Mouse (Mus musculus) neural tube, embryonic 12.5 days (tissue): Measurements from ENCODE around the gene Zzef1. TPM values are rescaled to one million over a fixed set of nuclear protein-coding genes. Genes with fewer than 3 reads are reported as not detected.
"Not testable (repeated sequence)": the region's sequence is repeated elsewhere in the genome, so short reads cannot be mapped to it uniquely, and the experiment has no call there.

Experiments used
- ATAC-seq: fragments of 200-750 bp; cut with Nextera tagmentation; 2 replicates; pipeline ENCODE4 v1.8.0; 2017; ENCODE audit warnings: low read depth, mild to moderate bottlenecking, moderate TSS enrichment, moderate library complexity; ENCODE audit not compliant: low FRiP score
- H3K27ac ChIP-seq: fragments of 300-500 bp; sonication (generic); 2 replicates; pipeline ENCODE4 v1.5.1; 2016
- H3K27me3 ChIP-seq: fragments of 300-500 bp; sonication (generic); replicated peaks from 2 replicates; pipeline ENCODE4 v1.6.1; 2016; ENCODE audit warnings: mild to moderate bottlenecking
- H3K36me3 ChIP-seq: fragments of 300-500 bp; sonication (generic); 2 replicates; pipeline ENCODE4 v1.6.1; 2016; ENCODE audit warnings: mild to moderate bottlenecking
- H3K4me1 ChIP-seq: fragments of 300-500 bp; sonication (generic); 2 replicates; pipeline ENCODE4 v1.6.1; 2016
- H3K4me2 ChIP-seq: fragments of 300-500 bp; sonication (generic); replicated peaks from 2 replicates; pipeline ENCODE4 v1.6.1; 2016; ENCODE audit warnings: mild to moderate bottlenecking
- H3K4me3 ChIP-seq: fragments of 300-500 bp; sonication (generic); 2 replicates; pipeline ENCODE4 v1.5.1; 2016
- H3K9ac ChIP-seq: fragments of 300-500 bp; sonication (generic); 2 replicates; pipeline ENCODE4 v1.6.1; 2016; ENCODE audit warnings: mild to moderate bottlenecking
- H3K9me3 ChIP-seq: fragments of 300-500 bp; sonication (generic); 2 replicates; pipeline ENCODE4 v1.6.1; 2016; ENCODE audit warnings: mild to moderate bottlenecking
- WGBS: fragments of 180-500 bp; shearing (Covaris S2); methylation state at CpG from one replicate; pipeline ENCODE4 v1.1.7; 2016; 5-methylcytosine and 5-hydroxymethylcytosine counted together
- polyA plus RNA-seq: library from polyadenylated mRNA; unstranded; fragments of >200 nt; fragmentation: Nextera tagmentation; extraction: Ambion mirVana; gene quantifications from 2 replicates; pipeline ENCODE4 v1.2.1, GENCODE M21; 2016

The Zzef1 gene
- 12.7 and 13.0 TPM in 2 replicates for polyA plus RNA-seq

DNA sequence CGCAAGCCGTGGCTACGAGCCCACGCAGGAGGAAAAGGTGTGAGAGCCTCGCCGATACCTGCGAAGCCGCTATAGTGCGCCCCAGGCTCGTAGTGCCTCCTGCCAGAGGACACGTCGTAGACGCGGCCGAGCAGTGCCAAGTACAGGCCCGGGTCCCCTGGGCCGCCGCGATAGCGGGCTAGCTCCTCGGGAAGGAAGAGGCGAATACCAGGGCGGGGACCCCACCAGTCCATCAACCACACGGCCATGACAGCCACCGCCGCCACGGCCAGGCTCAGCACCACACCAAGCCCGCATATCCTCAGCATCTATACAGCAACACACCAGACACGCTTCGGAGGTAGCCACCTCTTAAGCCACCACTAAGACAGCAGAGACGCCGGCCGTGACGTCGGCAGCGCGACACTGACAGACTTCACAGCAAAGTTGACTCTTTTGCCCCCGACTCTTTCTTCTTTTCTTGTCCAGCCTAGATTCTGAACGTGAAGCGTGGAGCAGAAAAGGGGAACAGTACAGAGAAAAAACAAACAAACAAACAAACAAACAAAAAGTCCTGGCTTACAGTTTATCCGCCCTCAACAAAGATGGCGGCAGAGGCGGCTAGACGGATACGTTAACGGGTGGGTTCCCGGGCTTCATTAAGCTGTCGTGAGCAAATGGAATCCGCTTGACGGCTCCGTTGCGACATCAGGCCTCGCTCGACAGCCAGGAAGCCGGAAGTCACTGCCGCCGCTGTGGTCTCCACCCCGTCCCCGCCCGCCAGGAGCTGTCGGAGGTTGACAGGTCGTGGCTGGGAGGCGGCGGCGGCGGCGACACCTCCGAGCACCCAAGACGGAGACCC lies at the start of gene Zzef1, which contains the start of gene Cyb5d2:
TSS of gene Zzef1 (plus strand) at position 772 of the 841 bp plus-strand sequence.
TSS of gene Cyb5d2 (minus strand) at position 688 of the 841 bp plus-strand sequence.
- peak within 1 kb of the TSS; percentile 85 for H3K9ac ChIP-seq
- H3K4me3 ChIP-seq: peak within 1 kb of the TSS; percentile 99
- no peaks in the 10 kb centered on the region for H3K36me3 ChIP-seq
- no peaks in the 10 kb centered on the region for H3K9me3 ChIP-seq
- under 1% methylated on average over 69 of the region's 69 CpGs for WGBS
- H3K27ac ChIP-seq: peak within 1 kb of the TSS; percentile 67
- H3K4me1 ChIP-seq: peaks cover 8% of the 10 kb centered on the region
- ATAC-seq: peak; percentile 92
- peak within 1 kb of the TSS; percentile 92 for H3K4me2 ChIP-seq
- H3K27me3 ChIP-seq: no peaks in the 10 kb centered on the region

DNA sequence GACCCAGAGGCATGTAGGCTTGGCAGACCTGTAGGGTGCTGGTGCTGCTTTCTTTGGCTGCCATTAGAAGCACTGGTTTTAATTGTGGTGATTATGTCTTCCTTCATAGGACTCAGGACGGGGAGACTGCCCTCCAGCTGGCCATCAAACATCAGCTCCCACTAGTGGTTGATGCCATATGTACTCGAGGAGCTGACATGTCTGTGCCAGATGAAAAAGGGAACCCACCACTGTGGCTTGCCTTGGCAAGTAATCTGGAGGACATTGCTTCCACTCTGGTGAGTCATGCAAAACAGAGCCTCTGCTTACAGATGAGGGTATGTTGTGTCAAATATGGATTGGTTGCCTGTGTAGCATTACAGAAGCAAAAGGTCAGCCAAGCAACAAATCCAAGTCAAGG lies 44.1 kb upstream of the Zzef1 start:
- Histone ChIP-seq H3K4me2 (no peak overlapping the region), H3K4me3 (no peak overlapping the region), H3K9me3 (no peaks in the 10 kb centered on the region), H3K9ac (no peak overlapping the region), H3K36me3 (peaks cover 89% of the 10 kb centered on the region), H3K4me1 (no peaks in the 10 kb centered on the region), H3K27ac (no peak overlapping the region), H3K27me3 (no peaks in the 10 kb centered on the region)
- no peak for ATAC-seq
- 45% methylated on average over 2 of the region's 2 CpGs for WGBS

DNA sequence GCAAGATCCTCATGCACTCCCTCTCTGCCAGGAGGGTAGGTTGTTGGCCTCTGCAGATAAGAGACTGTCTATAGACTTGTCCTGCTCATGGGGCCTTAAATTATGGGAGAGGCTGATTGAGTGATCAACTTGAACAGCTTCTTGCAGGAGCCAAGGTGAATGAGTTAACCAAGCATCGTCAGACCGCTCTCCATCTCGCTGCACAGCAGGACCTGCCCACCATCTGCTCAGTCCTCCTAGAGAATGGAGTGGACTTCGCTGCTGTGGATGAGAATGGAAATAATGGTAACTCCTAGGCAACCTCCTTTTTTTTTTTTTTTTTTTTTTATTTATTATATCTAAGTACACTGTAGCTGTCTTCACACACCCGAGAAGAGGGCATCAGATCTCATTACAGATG lies 37.7 kb upstream of the Zzef1 start:
- peaks cover 96% of the 10 kb centered on the region for H3K36me3 ChIP-seq
- no peak overlapping the region for H3K9ac ChIP-seq
- no peaks in the 10 kb centered on the region for H3K9me3 ChIP-seq
- no peak for ATAC-seq
- no peak overlapping the region for H3K27ac ChIP-seq
- no peaks in the 10 kb centered on the region for H3K4me1 ChIP-seq
- 97% methylated on average over 5 of the region's 5 CpGs for WGBS
- no peak overlapping the region for H3K4me2 ChIP-seq
- H3K27me3 ChIP-seq: no peaks in the 10 kb centered on the region
- H3K4me3 ChIP-seq: no peak overlapping the region

DNA sequence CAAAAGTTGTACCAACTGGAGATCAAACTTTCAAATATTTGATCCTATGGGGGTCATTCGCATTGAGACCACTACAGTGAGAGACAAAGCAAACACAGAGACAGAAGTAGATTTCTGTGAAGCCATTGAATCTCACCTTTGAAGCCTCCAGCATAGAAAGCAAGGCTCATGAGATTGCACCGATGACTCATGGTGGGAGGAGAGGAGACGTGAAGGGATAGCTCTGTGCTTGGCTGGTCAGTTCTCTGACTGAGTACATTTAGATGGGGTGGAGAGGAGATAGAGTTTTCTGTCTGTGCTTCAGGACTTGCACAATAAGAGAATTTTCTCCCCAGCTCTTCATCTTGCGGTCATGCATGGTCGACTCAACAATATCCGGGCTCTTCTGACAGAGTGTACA lies 36.4 kb upstream of the Zzef1 start:
- no peak for ATAC-seq
- no peak overlapping the region for H3K4me2 ChIP-seq
- no peak overlapping the region for H3K4me3 ChIP-seq
- H3K36me3 ChIP-seq: peaks cover 96% of the 10 kb centered on the region
- no peak overlapping the region for H3K27ac ChIP-seq
- WGBS: 94% methylated on average over 6 of the region's 6 CpGs
- no peak overlapping the region for H3K9ac ChIP-seq
- no peaks in the 10 kb centered on the region for H3K9me3 ChIP-seq
- H3K27me3 ChIP-seq: no peaks in the 10 kb centered on the region
- H3K4me1 ChIP-seq: no peaks in the 10 kb centered on the region

DNA sequence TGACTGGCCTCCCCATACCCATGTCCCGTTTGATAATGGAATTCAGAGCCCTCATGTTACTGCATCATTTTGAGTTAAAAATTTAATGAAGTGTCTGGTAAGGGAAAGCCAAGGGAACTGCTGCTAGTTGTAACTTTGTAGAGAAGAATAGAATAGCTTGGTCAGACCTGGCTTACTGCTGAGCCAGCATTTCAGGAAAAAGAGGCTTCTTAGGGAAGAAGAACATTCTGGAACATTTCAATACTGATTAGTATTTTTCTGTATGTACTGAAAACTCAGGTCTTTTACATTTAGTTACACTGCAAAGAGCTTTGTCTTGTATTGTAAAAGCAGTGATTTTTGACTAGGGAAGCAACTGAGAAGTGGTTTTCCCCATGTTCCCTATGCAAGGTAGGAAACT lies 35.2 kb upstream of the Zzef1 start:
- Histone ChIP-seq H3K4me1 (no peaks in the 10 kb centered on the region), H3K9me3 (no peaks in the 10 kb centered on the region), H3K4me2 (no peak overlapping the region), H3K9ac (no peak overlapping the region), H3K4me3 (no peak overlapping the region), H3K27me3 (no peaks in the 10 kb centered on the region), H3K36me3 (peaks cover 87% of the 10 kb centered on the region), H3K27ac (no peak overlapping the region)
- no peak for ATAC-seq
- 88% methylated on average over 1 of the region's 1 CpGs for WGBS

DNA sequence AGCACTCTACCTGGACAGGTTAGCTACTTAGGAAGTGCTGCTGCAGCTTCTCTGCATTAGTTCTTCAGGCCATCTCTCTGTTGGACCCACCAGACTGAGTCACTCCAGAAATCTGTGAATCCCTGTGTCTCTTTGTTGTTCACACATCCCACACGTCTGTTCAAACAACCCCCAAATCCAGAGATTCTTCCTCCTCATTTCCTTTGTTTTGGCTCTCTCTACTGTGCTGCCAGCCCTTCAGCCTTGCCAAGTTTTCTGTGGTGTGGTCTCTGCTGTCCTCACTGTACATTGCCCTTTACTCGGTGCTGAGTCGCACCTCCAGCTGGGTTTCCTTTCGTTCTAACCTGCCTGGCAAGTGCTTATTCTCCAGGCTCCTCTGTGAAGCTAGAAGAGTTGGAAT lies 31.8 kb upstream of the Zzef1 start:
- Histone ChIP-seq H3K4me2 (no peak overlapping the region), H3K9me3 (no peaks in the 10 kb centered on the region), H3K4me1 (no peaks in the 10 kb centered on the region), H3K9ac (no peak overlapping the region), H3K4me3 (no peak overlapping the region), H3K27me3 (no peaks in the 10 kb centered on the region), H3K36me3 (peaks cover 71% of the 10 kb centered on the region), H3K27ac (no peak overlapping the region)
- no peak for ATAC-seq
- WGBS: 90% methylated on average over 4 of the region's 4 CpGs

DNA sequence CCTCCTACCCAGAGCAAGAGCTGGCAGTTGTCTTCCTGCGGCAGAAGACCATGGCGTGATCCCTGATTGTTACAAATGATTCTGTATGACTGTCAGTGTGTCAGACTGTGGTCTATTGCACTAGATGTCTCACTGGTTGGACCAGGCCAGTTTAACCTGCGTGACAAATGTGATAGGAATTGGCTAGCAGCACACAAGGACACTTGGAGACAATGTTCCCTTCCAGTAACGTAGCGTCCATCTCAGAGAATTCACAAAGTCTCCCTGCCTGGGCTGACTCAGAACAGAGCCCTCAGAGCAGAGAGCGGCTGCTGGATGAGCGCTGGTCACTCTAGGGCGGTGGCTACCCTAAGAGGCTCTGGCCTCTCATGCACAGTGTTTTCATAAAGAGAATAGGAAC lies 28.3 kb upstream of the Zzef1 start:
- Histone ChIP-seq H3K4me3 (no peak overlapping the region), H3K9me3 (no peaks in the 10 kb centered on the region), H3K36me3 (peaks cover 43% of the 10 kb centered on the region), H3K4me1 (no peaks in the 10 kb centered on the region), H3K9ac (no peak overlapping the region), H3K27me3 (no peaks in the 10 kb centered on the region), H3K27ac (no peak overlapping the region), H3K4me2 (no peak overlapping the region)
- ATAC-seq: no peak
- WGBS: 90% methylated on average over 8 of the region's 8 CpGs

DNA sequence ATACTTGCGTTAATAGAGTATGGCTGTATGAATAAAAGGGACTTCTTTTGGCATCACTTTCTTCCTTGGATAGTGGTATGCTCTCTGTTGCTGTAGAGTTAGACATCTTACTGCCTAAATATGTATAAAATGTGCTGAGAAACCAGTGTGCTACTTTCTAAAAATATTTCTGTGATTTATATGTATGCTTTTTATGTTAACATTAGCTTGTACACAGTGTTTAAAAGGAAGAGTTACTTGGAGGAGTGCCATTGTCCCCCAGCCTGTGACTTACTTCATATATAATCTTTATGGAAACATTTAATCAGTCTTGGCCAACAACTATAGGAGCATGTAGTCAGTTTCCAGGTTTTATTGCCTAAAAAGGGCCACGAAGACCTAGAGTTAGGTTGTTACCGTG lies 27.0 kb upstream of the Zzef1 start:
- Histone ChIP-seq H3K4me1 (no peaks in the 10 kb centered on the region), H3K4me2 (no peak overlapping the region), H3K27me3 (no peaks in the 10 kb centered on the region), H3K36me3 (peaks cover 30% of the 10 kb centered on the region), H3K9me3 (no peaks in the 10 kb centered on the region), H3K9ac (no peak overlapping the region), H3K27ac (no peak overlapping the region), H3K4me3 (no peak overlapping the region)
- WGBS: 95% methylated on average over 3 of the region's 3 CpGs
- no peak for ATAC-seq

DNA sequence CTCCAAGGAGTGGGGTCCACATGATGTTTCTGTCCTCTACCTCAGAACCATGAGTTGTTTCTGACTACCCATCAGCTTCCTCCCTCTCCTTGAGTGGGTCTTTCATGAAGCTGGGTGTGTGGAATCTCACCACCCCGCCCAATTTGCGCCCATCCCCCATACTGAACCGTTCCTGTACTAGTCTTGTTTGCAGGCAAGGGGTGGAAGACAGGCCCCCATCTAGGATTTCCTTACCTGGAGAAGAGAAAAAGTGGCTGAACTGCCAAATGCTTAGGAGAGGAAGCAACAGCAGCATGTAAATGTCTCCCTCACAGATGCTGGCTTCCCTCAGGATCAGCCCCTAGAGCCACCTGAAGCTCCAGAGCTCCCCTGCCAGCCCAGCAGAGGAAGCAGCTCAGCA lies 25.7 kb upstream of the Zzef1 start:
- H3K27me3 ChIP-seq: no peaks in the 10 kb centered on the region
- H3K36me3 ChIP-seq: peaks cover 22% of the 10 kb centered on the region
- H3K4me2 ChIP-seq: no peak overlapping the region
- H3K9me3 ChIP-seq: no peaks in the 10 kb centered on the region
- H3K4me1 ChIP-seq: no peaks in the 10 kb centered on the region
- no peak overlapping the region for H3K9ac ChIP-seq
- H3K4me3 ChIP-seq: no peak overlapping the region
- 91% methylated on average over 3 of the region's 3 CpGs for WGBS
- no peak overlapping the region for H3K27ac ChIP-seq
- no peak for ATAC-seq

DNA sequence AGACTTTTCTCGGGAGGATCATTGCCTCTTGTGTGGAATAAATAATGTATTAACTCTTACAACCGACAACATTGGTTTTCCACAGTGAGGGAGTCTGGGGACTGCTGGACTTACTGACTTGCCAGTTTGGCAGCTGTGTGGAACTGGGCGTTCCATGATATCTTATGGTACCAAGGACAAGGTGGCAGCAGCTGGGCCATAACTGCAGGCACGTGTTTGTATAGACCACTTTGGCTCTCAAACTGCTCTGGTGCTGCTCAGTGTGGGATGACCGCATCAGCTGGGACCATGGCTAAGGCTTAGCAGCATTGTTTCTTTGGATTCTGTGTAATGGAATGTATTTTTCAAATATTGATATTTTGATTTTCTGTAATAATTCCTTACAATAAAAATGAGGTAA lies 25.2 kb upstream of the Zzef1 start:
- H3K4me1 ChIP-seq: no peaks in the 10 kb centered on the region
- H3K9me3 ChIP-seq: no peaks in the 10 kb centered on the region
- WGBS: 88% methylated on average over 5 of the region's 5 CpGs
- H3K9ac ChIP-seq: no peak overlapping the region
- H3K27ac ChIP-seq: no peak overlapping the region
- ATAC-seq: no peak
- H3K27me3 ChIP-seq: no peaks in the 10 kb centered on the region
- no peak overlapping the region for H3K4me3 ChIP-seq
- H3K4me2 ChIP-seq: no peak overlapping the region
- peaks cover 22% of the 10 kb centered on the region for H3K36me3 ChIP-seq

DNA sequence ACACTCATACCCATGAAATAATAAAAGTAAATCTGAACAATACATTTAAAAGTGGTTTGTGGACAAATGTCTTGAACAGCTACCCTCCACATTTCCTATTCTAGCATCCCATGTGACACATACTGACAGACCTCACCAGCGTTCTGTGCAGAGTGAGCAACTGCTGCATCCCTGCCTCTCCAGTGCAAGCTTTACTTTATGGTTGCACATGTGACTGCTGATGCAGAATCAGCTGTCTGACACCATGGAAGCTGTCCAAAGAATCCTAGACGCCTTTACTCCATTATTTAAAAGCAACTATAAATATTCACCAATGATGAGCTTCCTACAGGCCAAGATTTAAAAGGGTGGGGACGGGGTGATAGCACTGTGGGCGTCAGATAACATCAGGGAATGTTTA lies 24.6 kb upstream of the Zzef1 start:
- WGBS: 83% methylated on average over 4 of the region's 4 CpGs
- H3K4me1 ChIP-seq: no peaks in the 10 kb centered on the region
- H3K36me3 ChIP-seq: peaks cover 22% of the 10 kb centered on the region
- ATAC-seq: no peak
- no peak overlapping the region for H3K9ac ChIP-seq
- no peaks in the 10 kb centered on the region for H3K27me3 ChIP-seq
- no peaks in the 10 kb centered on the region for H3K9me3 ChIP-seq
- no peak overlapping the region for H3K27ac ChIP-seq
- H3K4me3 ChIP-seq: no peak overlapping the region
- H3K4me2 ChIP-seq: no peak overlapping the region

DNA sequence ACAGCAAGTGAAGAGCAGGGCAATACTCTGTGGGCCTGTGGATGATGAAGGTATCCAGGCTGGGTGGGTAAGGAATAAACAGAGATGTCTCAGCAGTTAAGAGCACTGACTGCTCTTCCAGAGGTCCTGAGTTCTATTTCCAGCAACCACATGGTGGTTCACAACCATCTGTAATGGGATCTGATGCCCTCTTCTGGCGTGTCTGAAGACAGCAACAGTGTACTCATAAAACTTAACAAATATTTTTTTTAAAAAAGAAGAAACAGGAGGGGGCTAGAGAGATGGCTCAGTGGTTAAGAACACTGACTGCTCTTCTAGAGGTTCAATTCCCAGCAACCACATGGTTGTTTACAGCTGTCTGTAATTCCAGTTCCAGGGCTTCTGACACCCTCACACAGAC lies 23.4 kb upstream of the Zzef1 start:
- not testable (repeated sequence) for H3K27ac ChIP-seq, H3K9ac ChIP-seq, H3K9me3 ChIP-seq, ATAC-seq, H3K27me3 ChIP-seq, H3K4me1 ChIP-seq, H3K4me2 ChIP-seq, H3K4me3 ChIP-seq
- peaks cover 16% of the 10 kb centered on the region for H3K36me3 ChIP-seq
- 54% methylated on average over 1 of the region's 1 CpGs for WGBS

DNA sequence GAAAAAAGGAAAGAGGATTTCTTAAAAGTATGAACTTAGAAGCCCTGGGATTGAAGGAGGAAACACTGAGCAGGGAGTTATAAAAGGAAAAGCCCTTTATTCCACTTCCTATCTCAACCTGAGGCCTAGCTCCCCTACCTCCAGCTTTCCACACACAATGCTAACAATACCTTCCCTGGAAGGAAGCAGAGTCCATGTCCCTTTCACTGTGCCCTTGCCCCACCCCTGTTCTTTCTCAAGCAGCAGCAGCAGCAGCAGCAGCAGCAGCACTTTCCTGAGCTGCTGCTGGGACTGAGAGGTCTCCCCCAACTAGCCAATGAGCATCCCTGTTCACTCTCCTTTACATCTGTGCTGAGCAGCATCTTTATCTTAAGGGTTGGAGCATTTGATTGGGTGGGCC lies 17.1 kb upstream of the Zzef1 start:
- Histone ChIP-seq H3K4me3 (no peak overlapping the region), H3K9me3 (no peaks in the 10 kb centered on the region), H3K36me3 (no peaks in the 10 kb centered on the region), H3K27me3 (no peaks in the 10 kb centered on the region), H3K4me2 (no peak overlapping the region), H3K4me1 (no peaks in the 10 kb centered on the region), H3K9ac (no peak overlapping the region), H3K27ac (no peak overlapping the region)
- ATAC-seq: no peak
